ENCODE assay signal across 18 mouse cellular contexts in the genomic region with DNA sequence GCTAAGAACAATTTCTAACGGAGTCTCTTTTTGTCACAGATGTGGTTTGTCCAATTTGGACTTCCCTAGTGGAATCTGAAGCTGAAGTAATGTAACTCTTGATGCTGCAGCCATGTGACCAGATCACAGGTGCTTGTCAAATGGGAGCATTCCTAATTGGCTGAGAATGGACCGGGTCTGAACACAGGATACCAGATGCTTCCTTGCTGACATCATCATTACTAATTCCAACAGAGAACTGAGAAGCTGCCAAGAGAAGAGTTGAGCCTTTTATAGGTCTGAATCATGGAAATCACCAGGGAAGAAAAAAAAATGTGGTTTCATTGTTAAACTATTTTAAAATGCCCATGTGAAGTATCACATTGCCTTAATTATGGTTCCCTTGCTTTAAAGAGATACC.
"Had no signal": no experiment of that assay in that cellular context is flagged by ENCODE, and none has a peak within 500 bp of the region (broad histone marks: within the 10 kb centered on the region; RNA-seq: fewer than 3 reads in every experiment).

No protein-coding gene starts in this region.

- H3K27me3 ChIP-seq: kidney, embryonic 15.5 days; liver, embryonic 13.5 days; midbrain, embryonic 12.5 days; midbrain, embryonic 15.5 days; neural tube, embryonic 12.5 days; neural tube, embryonic 15.5 days had no signal

- H3K4me2 ChIP-seq: kidney, embryonic 15.5 days; liver, embryonic 13.5 days; midbrain, embryonic 12.5 days; midbrain, embryonic 15.5 days; neural tube, embryonic 12.5 days; neural tube, embryonic 15.5 days had no signal

- DNase-seq: kidney, adult 11 months; kidney, adult 8-10 months; kidney, postnatal 10 days; kidney, postnatal 36 days; liver, embryonic 13.5 days; lung, adult 2 months; right cerebral cortex, adult 18-20 months; right cerebral cortex, postnatal 14 days; right cerebral cortex, postnatal 4 days; thymus, postnatal 25 days had no signal

- H3K9ac ChIP-seq: kidney, embryonic 15.5 days; liver, embryonic 13.5 days; midbrain, embryonic 12.5 days; midbrain, embryonic 15.5 days; neural tube, embryonic 12.5 days; neural tube, embryonic 15.5 days had no signal

- H3K27ac ChIP-seq: kidney, embryonic 15.5 days; left cerebral cortex, adult 2 months; liver, embryonic 13.5 days; macrophage; midbrain, embryonic 12.5 days; midbrain, embryonic 15.5 days; neural tube, embryonic 12.5 days; neural tube, embryonic 15.5 days; stomach, postnatal 0 days had no signal

- ATAC-seq: midbrain, embryonic 15.5 days had no signal

- H3K9me3 ChIP-seq: kidney, embryonic 15.5 days; liver, embryonic 13.5 days; midbrain, embryonic 12.5 days; midbrain, embryonic 15.5 days; neural tube, embryonic 12.5 days; neural tube, embryonic 15.5 days had no signal

- H3K36me3 ChIP-seq: kidney, embryonic 15.5 days; liver, embryonic 13.5 days; midbrain, embryonic 12.5 days; midbrain, embryonic 15.5 days; neural tube, embryonic 12.5 days; neural tube, embryonic 15.5 days had no signal

- H3K4me3 ChIP-seq: kidney, embryonic 15.5 days; left cerebral cortex, adult 2 months; liver, embryonic 13.5 days; midbrain, embryonic 12.5 days; midbrain, embryonic 15.5 days; neural tube, embryonic 12.5 days; neural tube, embryonic 15.5 days had no signal

- H3K4me1 ChIP-seq: kidney, embryonic 15.5 days; liver, embryonic 13.5 days; midbrain, embryonic 12.5 days; midbrain, embryonic 15.5 days; neural tube, embryonic 12.5 days; neural tube, embryonic 15.5 days had no signal
